Mouse (Mus musculus) embryonic facial prominence, embryonic 15.5 days (tissue): ENCODE data around the gene Rcc1. TPM values are rescaled to one million over a fixed set of nuclear protein-coding genes. Genes with fewer than 3 reads are reported as not detected.

Experiments
- ATAC-seq: fragments of 200-750 bp; cut with Nextera tagmentation; 2 replicates; pipeline ENCODE4 v1.8.0; 2017; ENCODE audit warnings: low read depth, moderate TSS enrichment; ENCODE audit not compliant: insufficient number of reproducible peaks, low FRiP score, low TSS enrichment
- H3K27ac ChIP-seq: fragments of 300-500 bp; sonication (generic); replicated peaks from 2 replicates; pipeline ENCODE4 v1.5.1; 2015; ENCODE audit warnings: mild to moderate bottlenecking, inconsistent platforms
- H3K27me3 ChIP-seq: fragments of 300-500 bp; sonication (generic); 2 replicates; pipeline ENCODE4 v1.6.1; 2015; ENCODE audit warnings: inconsistent platforms
- H3K36me3 ChIP-seq: fragments of 300-500 bp; sonication (generic); 2 replicates; pipeline ENCODE4 v1.6.1; 2015; ENCODE audit warnings: mild to moderate bottlenecking, inconsistent platforms
- H3K4me1 ChIP-seq: fragments of 300-500 bp; sonication (generic); 2 replicates; pipeline ENCODE4 v1.6.1; 2015; ENCODE audit warnings: inconsistent platforms
- H3K4me2 ChIP-seq: fragments of 300-500 bp; sonication (generic); replicated peaks from 2 replicates; pipeline ENCODE4 v1.6.1; 2015; ENCODE audit warnings: mild to moderate bottlenecking, inconsistent platforms
- H3K4me3 ChIP-seq: fragments of 300-500 bp; sonication (generic); replicated peaks from 2 replicates; pipeline ENCODE4 v1.5.1; 2015; ENCODE audit warnings: mild to moderate bottlenecking, inconsistent platforms
- H3K9ac ChIP-seq: fragments of 300-500 bp; sonication (generic); 2 replicates; pipeline ENCODE4 v1.6.1; 2015; ENCODE audit warnings: inconsistent platforms
- H3K9me3 ChIP-seq: fragments of 300-500 bp; sonication (generic); replicated peaks from 2 replicates; pipeline ENCODE4 v1.6.1; 2016; ENCODE audit warnings: inconsistent platforms
- WGBS: fragments of 180-500 bp; shearing (Covaris S2); methylation state at CpG from one replicate; pipeline ENCODE4 v1.1.7; 2015; 5-methylcytosine and 5-hydroxymethylcytosine counted together
- polyA plus RNA-seq: library from polyadenylated mRNA; unstranded; fragments of >200 nt; fragmentation: Nextera tagmentation; extraction: Ambion mirVana; gene quantifications from 2 replicates; pipeline ENCODE4 v1.2.1, GENCODE M21; 2015

Gene Rcc1
- polyA plus RNA-seq, 1 experiment from 2014 or later: 66.6 TPM

GRCm38 (mm10) chr4:132354571-132354970, 1.2 kb upstream of the Rcc1 start:
- Histone ChIP-seq H3K4me3 (no peak overlapping the region), H3K36me3 (peaks cover 34% of the 10 kb centered on the region), H3K27me3 (no peaks in the 10 kb centered on the region), H3K9me3 (no peaks in the 10 kb centered on the region), H3K4me1 (peaks cover 19% of the 10 kb centered on the region), H3K4me2 (no peak overlapping the region), H3K9ac (no peak overlapping the region), H3K27ac (0 out of 2 replicates have a peak overlapping the region, but pooled peaks have one; percentile 97)
- no peak for ATAC-seq
- WGBS: 84% methylated on average over 4 of the region's 4 CpGs

GRCm38 (mm10) chr4:132352739-132353138, 666 bp downstream of the Rcc1 start:
- Histone ChIP-seq H3K27ac (peak overlapping the region; percentile 97), H3K9me3 (no peaks in the 10 kb centered on the region), H3K27me3 (no peaks in the 10 kb centered on the region), H3K36me3 (peaks cover 16% of the 10 kb centered on the region), H3K4me3 (peak overlapping the region; percentile 85), H3K4me2 (peak overlapping the region; percentile 75), H3K9ac (peak overlapping the region; percentile 98), H3K4me1 (peaks cover 19% of the 10 kb centered on the region)
- ATAC-seq: no peak
- under 1% methylated on average over 14 of the region's 14 CpGs for WGBS

DNA sequence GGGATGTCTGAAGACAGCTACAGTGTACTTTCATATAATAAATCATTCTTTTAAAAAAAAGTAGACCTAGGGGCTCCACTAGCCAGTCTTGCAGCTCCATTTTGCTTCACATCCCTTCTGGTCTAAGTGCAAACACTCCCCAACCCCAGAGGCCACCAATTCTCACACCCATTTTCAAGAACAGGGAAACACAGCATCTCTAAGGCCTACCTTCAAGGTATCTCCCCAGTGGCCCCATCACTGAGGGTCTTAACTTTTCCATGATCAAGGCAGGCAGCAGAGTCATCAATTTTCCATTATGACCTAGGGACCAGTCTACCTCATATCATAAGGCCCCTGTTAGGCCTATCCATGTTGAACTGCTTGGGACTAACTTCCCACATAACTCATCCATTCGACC, 2.0 kb downstream of the Rcc1 start:
- H3K4me3 ChIP-seq: peak overlapping the region; percentile 85; the same call in 1 of the 2 replicates
- peak overlapping the region; percentile 75 for H3K4me2 ChIP-seq
- H3K27me3 ChIP-seq: no peaks in the 10 kb centered on the region
- H3K36me3 ChIP-seq: peaks cover 5% of the 10 kb centered on the region; the same call in 1 of the 2 replicates
- no peak for ATAC-seq
- peaks cover 19% of the 10 kb centered on the region for H3K4me1 ChIP-seq
- no peak overlapping the region for H3K27ac ChIP-seq
- H3K9ac ChIP-seq: no peak overlapping the region
- no peaks in the 10 kb centered on the region for H3K9me3 ChIP-seq
- WGBS: 27% methylated on average over 1 of the region's 1 CpGs

- Histone ChIP-seq H3K36me3 (peaks cover 5% of the 10 kb centered on the region; the same call in 1 of the 2 replicates), H3K9me3 (no peaks in the 10 kb centered on the region), H3K27ac (no peak overlapping the region), H3K9ac (no peak overlapping the region), H3K4me3 (no peak overlapping the region), H3K27me3 (no peaks in the 10 kb centered on the region), H3K4me2 (no peak overlapping the region), H3K4me1 (peaks cover 19% of the 10 kb centered on the region)
- 73% methylated on average over 3 of the region's 3 CpGs for WGBS
- no peak for ATAC-seq
Observed at GRCm38 (mm10) chr4:132350854-132351253, 2.6 kb downstream of the Rcc1 start.

- ATAC-seq: no peak
- H3K36me3 ChIP-seq: peaks cover 5% of the 10 kb centered on the region; the same call in 1 of the 2 replicates
- H3K27me3 ChIP-seq: no peaks in the 10 kb centered on the region
- 48% methylated on average over 2 of the region's 2 CpGs for WGBS
- H3K9me3 ChIP-seq: no peaks in the 10 kb centered on the region
- peaks cover 19% of the 10 kb centered on the region for H3K4me1 ChIP-seq
- H3K27ac ChIP-seq: no peak overlapping the region
- H3K4me2 ChIP-seq: no peak overlapping the region
- H3K9ac ChIP-seq: no peak overlapping the region
- H3K4me3 ChIP-seq: no peak overlapping the region
Observed at GRCm38 (mm10) chr4:132350123-132350740, 3.2 kb downstream of the Rcc1 start.

DNA sequence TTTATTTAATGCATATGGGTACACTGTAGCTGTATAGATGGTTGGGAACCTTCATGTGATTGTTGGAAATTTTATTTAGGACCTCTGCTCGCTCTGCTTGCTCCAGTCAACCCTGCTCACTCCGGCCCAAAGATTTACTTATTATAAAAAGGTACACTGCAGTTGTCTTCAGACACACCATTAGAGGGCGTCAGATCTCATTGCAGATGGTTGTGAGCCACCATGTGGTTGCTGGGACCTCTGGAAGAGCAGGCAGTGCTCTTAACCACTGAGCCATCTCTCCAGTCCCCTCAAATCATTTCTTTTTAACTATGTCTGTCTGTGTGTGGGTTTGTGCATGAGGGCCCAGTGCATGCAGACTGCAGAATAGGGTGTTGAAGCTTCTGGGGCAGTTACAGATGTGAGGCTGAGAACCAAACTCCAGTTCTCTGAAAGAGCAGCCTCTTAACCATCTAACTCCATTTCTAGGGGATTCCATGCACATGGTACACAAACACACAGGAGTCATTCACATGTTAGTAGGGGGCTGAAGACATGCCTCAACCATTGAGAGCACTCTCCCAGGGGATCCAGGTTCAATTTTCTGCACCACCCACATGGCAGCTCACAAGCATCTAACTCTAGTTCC, 3.8 kb downstream of the Rcc1 start:
- no peak overlapping the region for H3K9ac ChIP-seq

GRCm38 (mm10) chr4:132346661-132347060, 6.7 kb downstream of the Rcc1 start:
- Histone ChIP-seq H3K4me3 (no peak overlapping the region), H3K36me3 (peaks cover 4% of the 10 kb centered on the region; the same call in 1 of the 2 replicates), H3K27me3 (no peaks in the 10 kb centered on the region), H3K9me3 (no peaks in the 10 kb centered on the region), H3K4me2 (no peak overlapping the region), H3K27ac (no peak overlapping the region), H3K4me1 (peaks cover 31% of the 10 kb centered on the region), H3K9ac (no peak overlapping the region)
- WGBS: 58% methylated on average over 3 of the region's 3 CpGs
- no peak for ATAC-seq

More for the DNA sequence above, 3.8 kb downstream of the Rcc1 start:
- Histone ChIP-seq H3K27me3 (no peaks in the 10 kb centered on the region), H3K9me3 (no peaks in the 10 kb centered on the region), H3K36me3 (peaks cover 5% of the 10 kb centered on the region; the same call in 1 of the 2 replicates), H3K4me2 (no peak overlapping the region), H3K27ac (no peak overlapping the region), H3K4me1 (peaks cover 24% of the 10 kb centered on the region), H3K4me3 (no peak overlapping the region)
- 55% methylated on average over 3 of the region's 3 CpGs for WGBS
- no peak for ATAC-seq

- no peak for ATAC-seq
Observed at GRCm38 (mm10) chr4:132346261-132346660, 7.1 kb downstream of the Rcc1 start.

GRCm38 (mm10) chr4:132345843-132346212, 7.6 kb downstream of the Rcc1 start:
- Histone ChIP-seq H3K27ac (0 out of 2 replicates have a peak overlapping the region, but pooled peaks have one; percentile 58), H3K36me3 (no peaks in the 10 kb centered on the region), H3K9me3 (no peaks in the 10 kb centered on the region), H3K4me1 (peaks cover 23% of the 10 kb centered on the region), H3K4me2 (no peak overlapping the region), H3K27me3 (no peaks in the 10 kb centered on the region), H3K4me3 (peak overlapping the region; percentile 87), H3K9ac (no peak overlapping the region; the same call in 1 of the 2 replicates)
- no peak for ATAC-seq
- 41% methylated on average over 5 of the region's 5 CpGs for WGBS

More at GRCm38 (mm10) chr4:132346261-132346660, 7.1 kb downstream of the Rcc1 start:
- Histone ChIP-seq H3K4me2 (no peak overlapping the region), H3K9me3 (no peaks in the 10 kb centered on the region), H3K36me3 (no peaks in the 10 kb centered on the region), H3K9ac (no peak overlapping the region), H3K27me3 (no peaks in the 10 kb centered on the region), H3K4me1 (peaks cover 27% of the 10 kb centered on the region), H3K27ac (no peak overlapping the region), H3K4me3 (no peak overlapping the region)
- WGBS: 80% methylated on average over 4 of the region's 4 CpGs

GRCm38 (mm10) chr4:132345135-132345842, 8.1 kb downstream of the Rcc1 start:
- no peaks in the 10 kb centered on the region for H3K9me3 ChIP-seq
- ATAC-seq: peak; percentile 85
- H3K27ac ChIP-seq: peak overlapping the region; percentile 58; the same call in 1 of the 2 replicates
- WGBS: under 1% methylated on average over 82 of the region's 83 CpGs
- 0 out of 2 replicates have a peak, but pooled peaks cover 1% of the 10 kb centered on the region for H3K36me3 ChIP-seq
- H3K4me3 ChIP-seq: peak overlapping the region; percentile 87
- H3K27me3 ChIP-seq: no peaks in the 10 kb centered on the region
- peak overlapping the region; percentile 91 for H3K4me2 ChIP-seq
- H3K4me1 ChIP-seq: peaks cover 23% of the 10 kb centered on the region
- H3K9ac ChIP-seq: peak overlapping the region; percentile 60
